Mouse (Mus musculus) left cerebral cortex, adult 8-10 months (tissue): ENCODE measurements around the gene Rbm24. TPM values are rescaled to one million over a fixed set of nuclear protein-coding genes. Genes with fewer than 3 reads are reported as not detected.

Source experiments
- DNase-seq, 2 experiments: peaks; one replicate each; pipeline ENCODE4 v3.0.0; 2022; ENCODE audit warnings: low spot score in 2 of 2
- total RNA-seq, 4 experiments: library from RNA; stranded (reverse); gene quantifications; 2 replicates each; pipeline ENCODE4 v1.2.4; 2022

Gene Rbm24
- 10 to 100 TPM; 19.2 to 24.5 (median 22.4) TPM for total RNA-seq

- peak in 1 of 2 experiments; percentile 22 for DNase-seq
Observed at GRCm38 (mm10) chr13:46418141-46418601, at the start of gene Rbm24. Gene Rbm24 (plus strand): TSS chr13:46418434.

GRCm38 (mm10) chr13:46372884-46373283 is 45.4 kb upstream of the Rbm24 start:
- DNase-seq: no peak

GRCm38 (mm10) chr13:46375371-46375770 is 42.9 kb upstream of the Rbm24 start:
- DNase-seq: no peak

- no peak for DNase-seq
Observed at GRCm38 (mm10) chr13:46387396-46387795, 30.8 kb upstream of the Rbm24 start.

GRCm38 (mm10) chr13:46391654-46392053 is 26.6 kb upstream of the Rbm24 start:
- no peak for DNase-seq

- DNase-seq: no peak
Observed at GRCm38 (mm10) chr13:46392893-46393292, 25.3 kb upstream of the Rbm24 start.

GRCm38 (mm10) chr13:46393936-46394335 is 24.3 kb upstream of the Rbm24 start:
- no peak for DNase-seq

GRCm38 (mm10) chr13:46397235-46397634 is 21.0 kb upstream of the Rbm24 start:
- DNase-seq: no peak

GRCm38 (mm10) chr13:46407151-46407550 is 11.1 kb upstream of the Rbm24 start:
- DNase-seq: no peak

- DNase-seq: no peak
Observed at GRCm38 (mm10) chr13:46412247-46412646, 6.0 kb upstream of the Rbm24 start.

GRCm38 (mm10) chr13:46413588-46413987 is 4.6 kb upstream of the Rbm24 start:
- DNase-seq: no peak

GRCm38 (mm10) chr13:46414050-46414449 is 4.2 kb upstream of the Rbm24 start:
- peak in 1 of 2 experiments; percentile 38 for DNase-seq

GRCm38 (mm10) chr13:46416021-46416420 is 2.2 kb upstream of the Rbm24 start:
- DNase-seq: no peak

GRCm38 (mm10) chr13:46417594-46417993 is 640 bp upstream of the Rbm24 start:
- DNase-seq: no peak

- DNase-seq: no peak
Observed at GRCm38 (mm10) chr13:46418731-46419545, 704 bp downstream of the Rbm24 start.

GRCm38 (mm10) chr13:46419648-46420047 is 1.4 kb downstream of the Rbm24 start:
- DNase-seq: no peak

- no peak for DNase-seq
Observed at GRCm38 (mm10) chr13:46420095-46420494, 1.9 kb downstream of the Rbm24 start.

- DNase-seq: no peak
Observed at GRCm38 (mm10) chr13:46423805-46424204, 5.6 kb downstream of the Rbm24 start.

GRCm38 (mm10) chr13:46424376-46424775 is 6.1 kb downstream of the Rbm24 start:
- no peak for DNase-seq

GRCm38 (mm10) chr13:46426651-46427269 is 8.5 kb downstream of the Rbm24 start:
- DNase-seq: no peak

GRCm38 (mm10) chr13:46428964-46429363 is 10.7 kb downstream of the Rbm24 start:
- DNase-seq: no peak

- DNase-seq: no peak
Observed at GRCm38 (mm10) chr13:46429866-46430265, 11.6 kb downstream of the Rbm24 start.
